Mouse (Mus musculus): ENCODE results near the gene Gm4907.
"Not testable (repeated sequence)": the region's sequence is repeated elsewhere in the genome, so short reads cannot be mapped to it uniquely, and the experiment has no call there.

Gene Gm4907

GRCm38 (mm10) chrX:23882253-23882652 is at the start of gene Gm4907:
Gm4907 (plus strand) TSS chrX:23882553.
- not testable (repeated sequence) for DNase-seq

GRCm38 (mm10) chrX:23833784-23834183 is 48.6 kb upstream of the Gm4907 start:
- not testable (repeated sequence) for DNase-seq

- no peak for DNase-seq
Observed at GRCm38 (mm10) chrX:23840921-23841320, 41.4 kb upstream of the Gm4907 start.

GRCm38 (mm10) chrX:23954161-23954560 is 71.8 kb downstream of the Gm4907 start:
- no peak for DNase-seq
